Mouse (Mus musculus) ES-Bruce4 (cell line): ENCODE measurements around the gene Pik3r5.

ENCODE experiments used
- CTCF ChIP-seq: IDR thresholded peaks from one replicate; pipeline ENCODE4 v1.8.1; 2011; ENCODE audit warnings: low read depth, low read length
- EP300 ChIP-seq: IDR thresholded peaks from 2 replicates; pipeline ENCODE4 v1.6.1; 2011; ENCODE audit warnings: low read depth, low read length; ENCODE audit not compliant: insufficient read depth
- POLR2A ChIP-seq: IDR thresholded peaks from one replicate; pipeline ENCODE4 v1.8.1; 2011; ENCODE audit warnings: low read length; ENCODE audit not compliant: insufficient read depth

GRCm38 (mm10) chr11:68467962-68468612 lies 36.2 kb downstream of the Pik3r5 start:
- TF ChIP-seq CTCF (no peak), POLR2A (no peak), EP300 (no peak)
